Mouse (Mus musculus) cerebellum, postnatal 10 days (tissue): ENCODE results near the gene Pam.
"Not testable (repeated sequence)": the region's sequence is repeated elsewhere in the genome, so short reads cannot be mapped to it uniquely, and the experiment has no call there.

ENCODE experiments used
- DNase-seq, 2 experiments: peaks; one replicate each; pipeline ENCODE4 v3.0.0; 2021; ENCODE audit warnings: mixed read lengths in 2 of 2

The Pam gene

DNA sequence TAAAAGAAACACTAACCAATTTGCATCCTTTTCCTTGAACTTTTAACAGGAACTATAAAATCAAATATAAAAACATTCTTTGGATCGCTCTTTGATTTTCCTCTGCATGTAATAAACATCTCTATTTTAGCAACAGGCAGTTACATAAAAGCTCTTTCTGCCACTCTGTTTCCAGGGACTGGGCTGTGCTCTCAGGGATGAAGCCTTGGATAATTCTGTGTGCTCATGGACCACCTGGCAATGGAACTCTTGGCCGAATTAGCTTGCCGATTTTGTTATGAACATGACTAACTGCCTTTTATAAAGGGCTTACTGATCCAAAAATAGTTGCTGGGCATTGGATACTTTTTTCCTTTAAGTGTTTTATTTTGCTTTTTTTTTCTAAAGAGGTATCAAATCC lies 134.8 kb downstream of the Pam start:
- DNase-seq, result no peak

DNA sequence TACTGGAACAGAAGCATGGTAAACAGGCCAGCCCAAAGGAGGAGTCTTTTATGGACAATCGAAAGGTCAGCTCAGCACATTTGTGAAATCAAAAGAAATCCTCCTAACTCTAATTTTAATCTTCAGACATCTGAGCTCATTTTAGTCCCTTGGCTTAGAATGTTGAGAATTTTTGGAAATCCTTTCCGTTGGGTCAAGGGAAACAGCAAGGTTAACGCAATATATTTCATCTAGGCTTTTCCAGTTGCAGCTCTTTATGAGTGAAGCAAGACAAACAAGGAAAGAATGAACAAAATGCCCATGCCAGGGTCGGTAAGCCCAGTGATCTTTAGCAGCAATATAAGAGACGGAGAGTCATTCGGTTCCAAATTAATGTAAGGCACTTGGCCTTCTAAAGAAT lies 135.3 kb downstream of the Pam start:
- DNase-seq, result no peak

DNA sequence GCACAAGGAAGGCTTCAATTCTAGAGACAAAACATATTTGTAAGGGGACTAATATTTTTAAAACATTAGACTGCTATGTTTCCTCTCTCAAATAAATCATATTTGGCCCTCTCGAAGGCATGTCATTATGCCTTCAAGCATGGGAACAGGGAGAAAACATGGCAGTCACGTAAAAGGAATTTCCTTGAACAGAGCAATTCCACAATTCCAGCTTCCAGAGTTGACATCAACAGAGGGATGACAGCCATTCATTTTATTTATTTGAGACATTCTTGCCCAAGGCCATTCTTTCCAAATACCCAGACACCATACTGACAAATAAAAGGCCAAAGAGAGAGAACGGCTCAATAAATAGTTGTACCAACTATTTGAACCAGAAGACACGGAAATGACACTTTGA lies 136.7 kb downstream of the Pam start:
- DNase-seq, result no peak

DNA sequence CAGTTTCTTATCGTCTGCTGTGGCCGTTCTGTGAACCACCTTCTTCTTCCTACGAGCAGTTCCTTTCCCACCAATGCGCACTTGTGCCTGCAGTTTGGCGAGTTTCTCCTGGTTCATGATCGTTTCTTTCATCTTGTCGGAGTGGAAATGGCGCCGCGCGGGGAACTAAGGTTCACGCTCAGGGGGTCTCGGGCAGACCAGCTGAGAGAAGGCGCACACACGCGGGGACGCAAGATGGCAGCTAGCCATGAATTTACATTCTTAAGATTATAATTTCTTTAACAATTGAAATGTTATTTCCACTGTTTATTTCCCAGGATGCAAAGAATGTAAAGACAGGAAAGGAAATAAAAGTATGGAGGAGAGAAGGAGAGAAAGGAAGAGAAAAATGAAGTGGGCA lies 146.2 kb downstream of the Pam start:
- DNase-seq, result not testable (repeated sequence)

DNA sequence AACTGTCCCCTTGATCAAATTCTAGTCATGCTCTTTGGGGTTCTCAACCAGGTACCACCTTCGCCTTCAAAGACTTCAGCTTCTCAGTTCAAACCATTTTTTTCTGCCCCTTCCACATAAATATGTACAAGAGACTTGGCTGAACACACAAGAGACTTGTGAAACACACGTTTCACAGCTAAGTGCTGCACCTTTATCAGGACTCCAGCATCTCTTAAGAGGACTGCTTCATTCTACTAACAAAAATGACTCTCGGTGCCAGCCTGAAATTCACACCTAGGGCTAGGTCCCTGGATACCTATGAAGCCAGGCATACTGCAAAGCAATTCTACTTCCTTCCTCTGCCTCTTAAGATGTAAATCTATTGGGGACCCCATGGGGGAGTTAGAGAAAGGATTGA lies 148.3 kb downstream of the Pam start:
- no peak for DNase-seq

DNA sequence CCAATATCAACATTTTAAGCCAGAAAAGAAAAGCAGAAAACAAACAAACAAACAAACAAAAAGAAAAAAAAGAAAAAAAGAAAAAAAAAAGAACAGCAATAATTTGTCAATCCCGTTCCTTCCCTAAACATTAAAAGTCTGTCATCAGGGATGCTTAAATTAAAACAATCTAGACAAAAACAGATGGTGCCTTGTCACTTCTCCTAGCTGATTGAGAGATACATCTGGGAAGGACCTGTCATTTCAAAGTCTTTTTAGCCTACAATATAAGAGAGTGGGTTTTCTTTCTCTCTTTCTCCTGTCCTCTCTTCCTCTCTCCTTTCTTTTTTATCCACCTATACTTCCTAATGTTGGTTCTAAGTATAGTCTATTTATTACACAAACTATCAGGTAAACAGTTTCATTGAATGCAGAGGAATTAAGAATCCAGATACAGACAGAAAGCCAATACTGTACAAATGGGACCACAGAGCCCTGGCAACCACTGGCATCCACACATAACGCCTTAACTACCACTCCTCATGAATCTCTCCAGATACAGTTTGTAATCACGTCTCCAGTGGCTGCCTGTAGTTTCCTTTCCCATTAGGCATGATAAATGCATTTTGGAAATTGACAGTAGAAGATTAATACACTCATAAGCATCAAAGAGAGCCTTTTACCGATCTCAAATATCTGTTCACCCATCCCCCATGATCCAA lies 151.4 kb downstream of the Pam start:
- DNase-seq, result no peak

DNA sequence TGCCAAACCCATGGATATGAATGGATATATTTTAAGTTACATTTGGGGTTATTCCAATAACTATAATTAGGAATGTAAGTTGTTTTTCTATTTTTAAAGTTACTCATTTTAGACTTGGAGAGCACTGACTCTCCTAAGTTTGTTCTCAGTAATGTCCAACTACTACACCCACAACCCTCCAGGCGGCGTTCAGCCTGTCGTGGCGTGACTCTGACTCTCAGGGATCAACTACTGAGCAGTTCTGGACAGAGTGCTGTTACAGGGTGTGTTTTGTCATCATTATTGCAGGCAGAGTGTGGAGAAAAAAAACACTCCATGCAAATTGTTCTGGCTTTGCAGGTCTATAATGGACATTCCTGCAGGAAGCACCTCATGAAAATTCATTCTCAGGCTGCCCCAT lies 152.0 kb downstream of the Pam start:
- no peak for DNase-seq

DNA sequence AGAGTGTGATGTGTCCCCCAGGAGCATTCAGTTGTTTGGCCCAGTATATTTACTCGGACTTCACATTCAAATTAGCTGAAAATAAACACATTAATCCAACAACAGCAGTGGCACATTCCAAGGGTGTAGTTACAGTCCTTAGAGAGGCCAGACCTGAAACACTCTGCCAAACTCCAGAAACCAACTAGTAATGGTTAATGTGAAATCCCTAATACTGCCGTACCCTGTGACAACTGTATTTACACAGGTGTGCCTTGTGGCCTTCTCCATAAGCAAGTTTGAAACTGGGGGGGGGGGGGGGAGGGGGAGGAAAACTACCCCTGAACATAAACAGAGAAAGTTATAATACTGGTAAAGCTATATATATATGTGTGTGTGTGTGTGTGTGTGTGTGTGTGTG lies 152.5 kb downstream of the Pam start:
- DNase-seq, result no peak

DNA sequence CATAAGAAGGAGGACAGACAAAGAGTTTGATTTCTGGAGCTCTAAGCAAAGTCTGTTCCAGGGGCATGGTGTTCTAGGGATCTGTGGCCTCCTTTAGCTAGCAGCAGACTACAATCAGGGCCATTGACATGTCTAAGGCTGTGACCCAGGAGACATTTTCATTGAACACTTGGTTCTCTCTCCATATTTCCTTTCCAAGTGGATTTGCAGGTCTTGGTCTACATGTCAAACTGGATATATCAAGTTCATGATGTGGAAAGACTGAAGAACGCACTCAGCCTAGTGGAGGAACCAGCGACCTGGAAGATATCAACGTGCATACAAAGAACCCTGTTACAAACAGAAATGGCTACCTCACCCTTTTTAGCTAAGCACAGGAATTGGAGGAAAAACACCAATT lies 156.9 kb downstream of the Pam start:
- DNase-seq, result peak; percentile 47 to 55

DNA sequence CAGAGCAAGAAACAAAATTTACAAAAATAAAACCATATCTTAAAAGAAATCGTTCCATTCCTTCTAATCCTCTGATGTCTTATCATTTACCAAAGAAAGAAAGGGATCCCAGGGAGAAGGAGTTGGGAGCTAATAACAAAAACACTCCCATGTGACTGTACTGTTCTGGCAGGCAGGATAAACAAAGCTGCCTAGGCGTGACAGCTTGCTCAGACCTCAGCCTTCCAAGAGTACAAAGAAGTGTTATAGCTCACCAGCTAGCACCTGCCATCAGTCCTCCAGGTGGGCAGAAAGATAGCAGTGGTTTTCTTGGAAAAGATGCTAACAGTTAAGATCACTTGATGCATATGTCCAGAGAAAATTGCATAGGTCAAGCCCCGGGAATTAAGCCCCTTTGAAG lies 157.4 kb downstream of the Pam start:
- peak; percentile 14 to 34 for DNase-seq

DNA sequence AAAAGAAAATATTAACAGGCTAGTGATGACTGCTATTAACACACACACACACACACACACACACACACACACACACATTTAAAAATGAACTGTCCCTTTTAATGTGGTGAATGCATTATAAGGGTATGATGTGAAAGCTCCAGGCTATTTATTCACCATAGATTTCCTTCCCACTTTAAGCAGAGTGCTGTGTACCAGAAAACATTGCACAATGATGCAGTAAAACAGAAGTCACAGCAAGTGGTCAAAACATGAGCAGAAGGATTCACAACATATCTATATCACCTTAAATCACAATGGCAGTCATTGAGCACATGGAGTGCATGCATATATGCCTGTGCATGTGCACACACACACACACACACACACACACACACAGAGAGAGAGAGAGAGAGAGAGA lies 160.5 kb downstream of the Pam start:
- no peak for DNase-seq

DNA sequence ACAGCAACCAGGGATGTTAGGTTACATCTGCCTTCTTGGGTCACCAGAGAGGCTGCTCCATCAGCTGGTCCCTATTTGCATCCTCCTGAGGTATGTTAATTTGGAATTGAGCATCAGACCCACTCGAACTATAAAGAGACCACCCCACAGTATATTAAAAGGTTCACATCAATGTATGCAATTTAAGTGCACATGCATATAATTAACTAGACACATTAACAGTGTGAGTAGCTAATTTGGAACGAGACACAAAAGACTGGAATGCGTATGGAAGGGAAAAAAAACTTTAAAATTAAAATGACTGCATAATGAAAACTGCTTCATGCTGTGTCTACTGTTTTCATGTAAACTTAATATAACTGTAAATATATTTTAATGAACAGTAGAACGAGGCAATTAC lies 164.2 kb downstream of the Pam start:
- no peak for DNase-seq

DNA sequence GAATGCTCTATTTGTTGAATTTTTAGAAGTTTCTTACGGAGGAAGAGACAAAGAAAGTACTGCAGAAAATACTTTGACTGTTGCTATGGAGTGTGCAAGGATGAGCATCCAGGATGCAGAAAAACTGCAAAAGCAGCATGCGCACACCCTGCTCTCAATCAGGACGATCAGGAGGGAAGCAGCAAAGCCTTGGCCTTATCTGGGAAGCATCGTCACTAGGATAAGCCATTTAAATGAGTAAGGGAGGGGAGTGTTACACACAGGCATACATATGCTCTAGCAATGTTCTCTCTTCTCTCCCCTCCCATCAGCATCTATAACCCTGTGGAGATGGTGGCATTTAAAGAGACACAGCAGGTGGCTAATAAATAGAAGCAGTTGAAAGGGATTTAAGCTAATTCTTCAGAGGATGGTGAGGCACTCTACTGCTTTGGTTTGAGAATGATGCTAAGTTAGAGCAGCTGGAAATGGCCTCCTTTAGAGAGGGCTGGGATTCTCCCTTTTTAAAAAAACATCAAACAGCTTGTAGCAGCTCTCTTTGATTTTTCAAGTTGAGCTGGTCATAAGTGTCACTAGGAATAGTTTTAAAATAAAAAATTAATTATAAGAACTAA lies 165.9 kb downstream of the Pam start:
- DNase-seq, result no peak

DNA sequence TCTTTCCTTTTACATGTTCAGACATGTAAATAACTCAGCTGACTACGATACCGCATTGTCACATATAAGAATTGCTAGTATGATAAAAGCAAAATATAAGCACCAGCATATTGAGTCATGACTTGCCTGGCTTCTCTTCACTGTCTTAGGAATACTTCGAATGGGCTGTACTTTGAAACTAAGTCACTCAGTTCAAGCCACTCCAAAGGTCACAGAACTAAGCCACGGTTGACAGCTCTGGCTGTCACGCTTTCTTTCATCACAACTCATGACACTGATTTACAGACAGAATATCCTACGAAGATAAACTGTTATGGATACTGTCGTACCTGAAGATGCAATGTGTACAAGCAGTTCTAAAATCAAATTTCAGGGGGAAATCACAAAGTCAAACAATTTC lies 168.7 kb downstream of the Pam start:
- no peak for DNase-seq

DNA sequence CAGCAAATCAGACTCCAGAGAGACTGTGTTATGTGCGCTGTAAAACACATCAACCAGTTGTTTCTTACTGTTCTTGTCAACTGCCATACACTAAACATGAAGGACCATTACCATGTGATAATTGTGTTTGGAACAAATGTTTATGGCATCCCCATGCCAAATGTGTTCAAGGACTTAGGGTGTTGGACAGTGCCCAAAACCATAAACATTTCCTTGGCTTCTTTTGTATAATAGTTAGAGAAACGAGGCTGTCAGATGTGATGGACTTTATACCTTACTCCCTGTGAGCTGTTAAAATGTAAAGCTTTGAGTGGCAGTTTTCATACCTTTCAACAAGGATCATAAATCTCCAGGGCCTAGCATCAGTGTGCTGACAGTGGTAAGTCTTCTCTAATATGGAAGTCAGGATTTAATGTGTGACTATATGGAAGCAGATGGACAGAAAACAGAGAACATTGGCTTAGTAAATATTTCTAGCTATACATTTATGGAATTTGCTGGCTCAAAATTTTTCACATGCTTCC lies 169.4 kb downstream of the Pam start:
- DNase-seq, result no peak

DNA sequence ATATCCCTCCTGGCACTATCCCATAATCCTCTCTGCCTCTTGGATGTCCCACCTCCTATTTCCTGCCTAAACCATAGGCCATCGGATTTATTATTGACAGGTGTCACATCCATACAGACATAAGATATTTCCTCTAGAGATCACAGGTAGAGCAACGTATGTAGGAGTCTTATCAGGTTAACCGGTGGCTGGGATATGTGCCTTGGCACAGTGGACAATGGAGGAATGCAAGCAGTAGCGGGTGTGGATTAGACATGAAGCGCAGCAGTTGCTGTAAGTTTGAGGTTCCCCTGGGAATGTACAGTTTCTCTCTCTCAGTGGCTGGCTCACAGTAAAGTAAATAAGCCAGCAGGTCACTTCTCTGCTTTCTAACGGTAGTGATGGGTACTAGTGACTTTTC lies 173.1 kb downstream of the Pam start:
- no peak for DNase-seq

DNA sequence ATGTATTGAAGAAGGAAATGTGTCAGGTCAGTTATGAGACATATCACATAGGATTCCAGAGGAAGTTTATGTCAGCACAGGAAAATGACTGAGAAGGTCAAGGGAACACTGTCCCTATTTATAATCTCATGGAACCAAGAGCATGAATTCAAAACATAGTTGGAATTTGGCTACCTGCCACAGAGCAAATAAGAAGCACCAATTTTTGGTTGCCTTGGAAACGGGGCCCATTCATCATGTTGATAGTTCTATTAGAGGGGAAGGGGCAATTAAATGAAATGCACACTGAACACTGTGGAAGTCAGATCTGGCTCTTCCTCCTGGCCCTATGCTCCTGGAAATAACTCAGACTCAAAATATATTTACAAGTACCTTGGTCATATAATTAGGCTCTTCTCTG lies 173.6 kb downstream of the Pam start:
- no peak for DNase-seq

DNA sequence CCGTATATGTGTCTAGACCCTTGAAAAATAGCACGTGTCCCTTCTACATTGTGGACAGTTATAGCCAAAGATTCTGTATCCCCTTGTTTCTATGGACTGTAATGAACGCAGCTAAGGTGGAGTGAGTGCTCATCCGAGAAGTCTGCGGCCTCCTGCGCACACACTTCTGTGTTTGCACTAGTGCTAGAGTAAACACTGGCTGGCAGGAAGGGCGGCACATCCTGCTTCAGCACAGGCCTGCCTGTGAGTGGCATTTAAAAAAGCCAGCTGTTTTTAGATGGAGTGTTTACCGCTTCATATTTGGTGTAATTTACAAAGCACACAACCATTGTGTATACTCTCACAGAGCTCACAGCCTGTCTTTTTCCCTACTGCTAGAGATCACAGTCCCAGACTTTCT lies 177.0 kb downstream of the Pam start:
- DNase-seq, result no peak

DNA sequence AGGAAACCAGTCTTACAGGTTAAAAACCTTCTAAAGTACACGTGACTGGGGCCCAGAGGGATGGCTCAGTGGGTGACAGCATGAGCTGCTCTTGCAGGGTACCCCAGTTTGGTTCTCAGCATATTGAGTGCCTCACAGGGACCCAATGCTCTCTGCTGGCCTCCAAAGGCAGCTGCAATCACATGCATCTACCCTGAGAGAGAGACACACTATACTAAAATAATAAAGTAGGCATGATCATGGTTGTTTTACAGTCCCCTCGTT lies 178.5 kb downstream of the Pam start:
- no peak for DNase-seq

DNA sequence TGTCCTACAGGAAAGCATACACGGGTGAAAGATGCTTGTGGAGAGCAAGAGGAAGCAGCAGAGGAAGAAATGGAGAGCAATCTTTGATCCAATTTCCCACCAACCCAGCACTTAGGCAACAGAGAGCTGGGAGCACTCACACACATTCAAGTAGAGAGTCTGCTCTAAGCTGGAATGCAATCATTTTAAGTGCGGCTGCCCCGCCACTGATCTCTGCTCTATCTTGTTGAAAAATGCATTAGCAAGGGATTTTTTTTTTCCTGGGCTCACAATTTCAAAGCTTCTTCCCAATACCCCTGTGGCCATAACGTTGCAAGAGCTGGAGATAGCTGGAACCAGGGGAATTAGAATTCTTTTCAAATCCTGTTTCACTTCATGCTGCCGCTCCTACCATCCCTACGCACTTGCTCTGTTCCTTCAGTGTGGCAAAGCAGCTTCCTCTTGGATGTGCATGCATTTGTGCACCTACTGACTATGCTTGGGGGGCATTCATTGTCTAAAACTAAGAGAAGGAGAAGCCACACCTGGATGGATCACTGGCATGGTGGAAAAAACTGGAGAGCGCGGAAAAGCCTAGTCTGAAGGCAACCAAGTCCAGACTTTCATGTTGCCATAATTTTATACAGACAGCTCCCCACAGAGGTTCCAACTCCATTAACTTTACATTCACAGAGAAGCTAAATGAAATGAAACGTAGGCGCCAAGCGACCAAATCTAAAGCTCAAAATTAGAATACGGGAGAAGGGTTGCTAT lies 179.1 kb downstream of the Pam start:
- no peak for DNase-seq

DNA sequence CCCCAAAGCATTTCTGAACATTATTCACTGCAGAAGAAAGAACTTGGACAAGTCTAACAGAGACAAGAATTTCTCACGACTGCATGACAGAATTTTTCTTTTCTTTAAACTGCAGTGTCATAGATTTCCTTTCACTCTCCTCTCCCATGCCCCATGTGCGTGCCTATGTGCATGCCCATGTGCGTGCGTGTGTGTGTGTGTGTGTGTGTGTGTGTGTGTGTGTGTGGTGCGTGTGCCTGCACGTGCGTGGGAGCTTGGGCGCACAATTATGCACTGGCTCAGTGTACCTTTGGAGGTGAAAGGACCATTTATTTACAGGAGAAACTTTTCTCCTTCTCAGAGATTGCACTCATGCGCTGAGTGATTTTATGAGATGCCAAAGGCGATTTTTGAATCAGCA lies 179.7 kb downstream of the Pam start:
- no peak for DNase-seq

DNA sequence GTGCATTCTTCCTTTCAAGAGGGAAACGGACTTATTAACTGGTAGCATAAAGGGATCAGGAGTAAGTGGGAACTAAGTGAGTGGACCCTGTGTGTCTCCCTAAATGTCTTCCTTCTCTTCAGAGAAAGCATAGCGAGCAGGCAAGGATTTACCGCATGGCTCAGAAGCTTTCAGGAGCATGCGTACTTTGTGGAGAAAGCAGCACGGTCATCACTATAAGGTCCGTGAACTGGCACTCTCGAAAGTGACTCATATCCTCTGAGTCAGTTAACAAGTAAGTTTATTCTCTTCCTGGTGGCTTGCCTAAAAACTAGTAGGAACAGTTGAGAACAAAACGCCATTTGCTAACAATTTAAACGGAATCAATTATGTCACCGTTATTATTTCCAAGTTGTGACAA lies 184.6 kb downstream of the Pam start:
- no peak for DNase-seq

DNA sequence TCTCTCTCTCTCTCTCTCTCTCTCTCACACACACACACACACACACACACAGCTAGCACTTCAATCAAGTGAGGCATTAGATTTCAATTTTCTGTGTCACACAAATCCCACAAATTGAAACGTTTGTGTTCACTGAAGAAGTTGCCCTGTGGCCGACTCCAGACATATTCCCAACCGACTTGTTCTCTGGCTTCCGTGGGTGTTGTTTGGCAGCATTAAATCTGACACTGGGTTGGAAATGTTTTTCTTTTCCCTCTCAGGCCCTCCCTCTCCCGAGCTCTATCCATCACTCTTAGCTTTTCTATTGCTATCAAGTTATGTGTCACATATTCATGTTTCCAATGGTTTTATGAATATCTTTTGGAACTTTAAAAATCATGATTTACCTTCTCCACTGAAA lies 185.9 kb downstream of the Pam start:
- no peak for DNase-seq

DNA sequence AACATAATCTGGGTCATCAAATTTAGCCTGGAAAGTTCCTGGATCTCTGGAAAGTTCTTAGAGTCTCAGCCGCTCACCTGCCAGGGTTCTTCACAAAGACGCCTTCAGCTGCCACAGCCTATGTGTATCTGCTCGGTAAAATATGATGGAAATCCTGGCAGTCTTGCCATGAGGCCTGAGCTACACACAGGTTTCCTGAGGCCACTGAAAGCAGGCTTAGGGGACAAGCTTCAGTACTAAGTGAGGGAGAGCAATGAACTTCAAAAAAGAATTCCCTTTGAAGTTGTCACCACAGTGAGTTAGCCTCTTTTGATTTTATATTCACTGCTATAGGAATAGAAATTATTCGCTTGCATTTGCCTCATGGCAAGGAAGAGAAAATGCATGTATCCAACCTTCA lies 186.7 kb downstream of the Pam start:
- no peak for DNase-seq
